Mouse (Mus musculus) naive thymus-derived CD4-positive, alpha-beta T cell, adult 5 months (primary cell): Measurements from ENCODE around the gene Cxcr5. TPM values are rescaled to one million over a fixed set of nuclear protein-coding genes. Genes with fewer than 3 reads are reported as not detected.

Experiments
- polyA plus RNA-seq: library from polyadenylated mRNA; unstranded; fragments of 100-300 nt; shearing (Covaris generic); gene quantifications from one replicate; pipeline ENCODE4 v1.2.1, GENCODE M21; 2017

The Cxcr5 gene
- polyA plus RNA-seq, result 3.2 TPM

GRCm38 (mm10) chr9:44561597-44561996 is at the start of gene Cxcr5:
Gene Cxcr5 (minus strand): TSS chr9:44561877.

GRCm38 (mm10) chr9:44604779-44605615 is 43.3 kb upstream of the Cxcr5 start, which contains the start of gene Ddx6:
Gene Ddx6 (plus strand): TSS chr9:44604892.

GRCm38 (mm10) chr9:44482552-44482951 is 79.1 kb downstream of the Cxcr5 start, which contains the start of gene Bcl9l:
Gene Bcl9l (plus strand): TSS chr9:44482825.

Other genes starting within 250 kb of the Cxcr5 start
- 19.9 TPM for gene C2cd2l, start 241.6 kb downstream of the Cxcr5 start, polyA plus RNA-seq
- 6.6 TPM for gene Dpagt1, start 235.9 kb downstream of the Cxcr5 start, polyA plus RNA-seq
- 62.7 TPM for gene H2afx, start 227.2 kb downstream of the Cxcr5 start, polyA plus RNA-seq
- 20.3 TPM for gene Hmbs, start 217.6 kb downstream of the Cxcr5 start, polyA plus RNA-seq
- 73.9 TPM for gene Vps11, start 200.2 kb downstream of the Cxcr5 start, polyA plus RNA-seq
- 16.9 TPM for gene Hyou1, start 182.4 kb downstream of the Cxcr5 start, polyA plus RNA-seq
- 15.1 TPM for gene Slc37a4, start 165.0 kb downstream of the Cxcr5 start, polyA plus RNA-seq
- 2,678 TPM for gene Rps25, start 154.7 kb downstream of the Cxcr5 start, polyA plus RNA-seq
- 80.8 TPM for gene Trappc4, start 154.3 kb downstream of the Cxcr5 start, polyA plus RNA-seq
- gene Ccdc84, start 143.3 kb downstream of the Cxcr5 start, polyA plus RNA-seq, result 39.8 TPM
- gene Foxr1, start 120.7 kb downstream of the Cxcr5 start, polyA plus RNA-seq, result not detected
- not detected for gene Upk2, start 106.9 kb downstream of the Cxcr5 start, polyA plus RNA-seq
- gene Bcl9l, start 79.1 kb downstream of the Cxcr5 start, polyA plus RNA-seq, result 22.3 TPM
- gene Ddx6, start 43.0 kb upstream of the Cxcr5 start, polyA plus RNA-seq, result 59.3 TPM
- not detected for gene Treh, start 111.4 kb upstream of the Cxcr5 start, polyA plus RNA-seq
- gene Phldb1, start 173.3 kb upstream of the Cxcr5 start, polyA plus RNA-seq, result 0.55 TPM
- 150 TPM for gene Arcn1, start 206.0 kb upstream of the Cxcr5 start, polyA plus RNA-seq
- 23.7 TPM for gene Ift46, start 206.0 kb upstream of the Cxcr5 start, polyA plus RNA-seq
- gene Tmem25, start 237.4 kb upstream of the Cxcr5 start, polyA plus RNA-seq, result not detected
- gene Ttc36, start 241.2 kb upstream of the Cxcr5 start, polyA plus RNA-seq, result not detected